In genomic region chr1:160863027-160863426, GRCm38 (mm10) we compare ENCODE assay signal across 8 mouse cellular contexts. TPM values are rescaled to one million over a fixed set of nuclear protein-coding genes. Genes with fewer than 3 reads are reported as not detected.
DNase-seq lines count a peak whose midpoint lies in the region; ATAC-seq lines count a peak whose summit lies in the region.

No protein-coding gene starts in this region.

- 75% methylated on average over 4 of the region's 4 CpGs for WGBS in forebrain, embryonic 16.5 days
- WGBS in limb, embryonic 10.5 days: 73% methylated on average over 4 of the region's 4 CpGs

- no peak overlapping the region for H3K4me3 ChIP-seq in forebrain, embryonic 16.5 days (replicated peaks; ENCODE audit: low read length)
- no peak overlapping the region for H3K4me3 ChIP-seq in limb, embryonic 10.5 days

- H3K27me3 ChIP-seq in forebrain, embryonic 16.5 days (replicated peaks; ENCODE audit: control insufficient read depth, insufficient read depth, low read length): no peaks in the 10 kb centered on the region
- no peaks in the 10 kb centered on the region for H3K27me3 ChIP-seq in limb, embryonic 10.5 days (ENCODE audit: low read depth, poor library complexity, severe bottlenecking)

- no peak overlapping the region for H3K9ac ChIP-seq in forebrain, embryonic 16.5 days (replicated peaks; ENCODE audit: low read depth, low read length)

- peak; percentile 61; the same call in 1 of the 2 replicates for ATAC-seq in monocyte, adult 5-6 weeks (replicated peaks; ENCODE audit: insufficient number of reproducible peaks, low FRiP score, low TSS enrichment, poor library complexity, severe bottlenecking)
- no peak for ATAC-seq in forebrain, embryonic 16.5 days

- no peak overlapping the region for H3K4me2 ChIP-seq in forebrain, embryonic 16.5 days (ENCODE audit: low read length)

- H3K36me3 ChIP-seq in forebrain, embryonic 16.5 days (ENCODE audit: control insufficient read depth, insufficient read depth): no peaks in the 10 kb centered on the region
- H3K36me3 ChIP-seq in limb, embryonic 10.5 days: no peaks in the 10 kb centered on the region

- H3K27ac ChIP-seq in forebrain, embryonic 16.5 days (ENCODE audit: low read length): no peak overlapping the region
- H3K27ac ChIP-seq in limb, embryonic 10.5 days: no peak overlapping the region

- no peaks in the 10 kb centered on the region for H3K9me3 ChIP-seq in forebrain, embryonic 16.5 days (ENCODE audit: control insufficient read depth, low read length)
- H3K9me3 ChIP-seq in limb, embryonic 10.5 days (replicated peaks): no peaks in the 10 kb centered on the region

- no peaks in the 10 kb centered on the region for H3K4me1 ChIP-seq in forebrain, embryonic 16.5 days (replicated peaks; ENCODE audit: control insufficient read depth, insufficient read depth, low read length)
- H3K4me1 ChIP-seq in limb, embryonic 10.5 days: no peaks in the 10 kb centered on the region

- DNase-seq in layer of hippocampus, adult 11-12 months (ENCODE audit: low spot score): peak; percentile 31
- no peak for DNase-seq in layer of hippocampus, adult 9-10 months (ENCODE audit: low spot score)
- peak; percentile 79 for DNase-seq in ES-CJ7 (ENCODE audit: low read depth, low spot score)
- DNase-seq in cerebellum, adult 11 months: peak; percentile 59
- DNase-seq in kidney, adult 8-10 months: peak; percentile 24 to 32
- DNase-seq in limb, embryonic 10.5 days (ENCODE audit: low spot score): no peak

RNA-seq across cellular contexts. Expression of gene Rc3h1, which starts 43.2 kb away (rescaled TPM):
- total RNA-seq in monocyte, adult 5-6 weeks (2017): 28.3 to 44.1 TPM (median 33.3 TPM) in 3 replicates
- polyA plus RNA-seq in forebrain, embryonic 16.5 days (2015; fragmentation: Nextera tagmentation; extraction: Ambion mirVana): 8.1 and 8.2 TPM in 2 replicates
- 8.3 and 9.0 TPM in 2 replicates for polyA plus RNA-seq in limb, embryonic 10.5 days (2016; fragmentation: Nextera tagmentation; extraction: Ambion mirVana)

Comparison
In these comparisons a context has a peak if more than half of its experiments do, and no peak if none do; other contexts are left out.
1. DNase-seq: peak in layer of hippocampus, adult 11-12 months (single experiment), ES-CJ7 (single experiment), cerebellum, adult 11 months (single experiment) and kidney, adult 8-10 months (2 of 2); none in layer of hippocampus, adult 9-10 months (single experiment) and limb, embryonic 10.5 days (single experiment).